Mouse (Mus musculus) frontal cortex, postnatal 14 days (tissue): ENCODE data around the gene Snapin.

ENCODE experiments used
- DNase-seq, 2 experiments: peaks; one replicate each; pipeline ENCODE4 v3.0.0; 2022; ENCODE audit warnings: low spot score in 2 of 2

Snapin gene

DNA sequence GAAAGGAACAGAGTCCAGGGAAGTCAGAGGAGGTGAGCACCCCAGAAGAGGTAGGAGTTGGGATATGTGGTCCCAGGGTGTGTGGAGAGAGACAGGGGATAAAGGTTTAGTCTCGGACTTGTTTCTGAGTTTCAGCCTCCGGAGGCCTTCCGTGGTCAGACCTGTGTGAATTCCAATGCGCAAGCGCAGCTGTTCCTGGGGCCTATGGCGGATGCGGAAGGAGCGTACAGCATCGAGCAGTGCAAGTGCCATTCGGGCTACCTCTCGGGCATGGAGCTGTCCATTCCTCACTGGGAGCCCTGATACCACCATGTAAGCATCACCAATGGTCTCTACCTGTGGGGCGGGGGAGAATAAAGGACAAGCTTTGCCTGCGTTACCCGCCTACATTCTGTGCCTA, 35.9 kb downstream of the Snapin start:
- DNase-seq, result no peak

DNA sequence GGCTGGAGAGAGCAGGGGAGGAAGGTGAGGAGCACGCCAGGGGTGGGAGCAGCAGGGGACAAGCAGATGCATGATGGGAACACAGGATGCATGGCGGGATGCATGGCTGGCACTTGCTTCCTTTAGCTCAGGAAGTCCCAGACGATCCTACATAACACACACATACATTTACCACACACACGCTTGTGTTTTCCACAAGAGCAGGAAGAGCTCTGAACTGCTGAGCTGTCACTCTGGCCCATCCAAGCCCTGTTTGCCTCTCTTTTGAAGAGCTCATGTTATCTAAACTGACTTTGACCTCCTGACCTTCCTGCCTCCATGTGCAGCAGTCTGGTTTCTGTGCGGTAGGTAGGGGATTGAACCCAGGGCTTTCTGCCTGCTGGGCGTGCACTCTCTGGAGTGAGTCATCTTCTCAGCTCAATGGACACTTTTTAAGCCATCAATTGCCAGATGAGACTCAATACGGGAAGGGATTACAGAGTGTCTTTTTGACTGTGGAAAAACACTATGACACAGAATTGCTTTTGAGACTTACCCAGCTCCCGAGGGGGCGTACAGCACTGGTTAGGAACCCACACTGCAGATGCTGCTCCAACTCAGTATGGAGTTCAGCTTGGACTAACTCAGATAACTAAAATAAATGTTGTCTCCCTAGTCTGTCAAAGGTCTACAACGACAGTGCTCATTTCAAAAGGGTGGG, 39.3 kb downstream of the Snapin start:
- no peak for DNase-seq

DNA sequence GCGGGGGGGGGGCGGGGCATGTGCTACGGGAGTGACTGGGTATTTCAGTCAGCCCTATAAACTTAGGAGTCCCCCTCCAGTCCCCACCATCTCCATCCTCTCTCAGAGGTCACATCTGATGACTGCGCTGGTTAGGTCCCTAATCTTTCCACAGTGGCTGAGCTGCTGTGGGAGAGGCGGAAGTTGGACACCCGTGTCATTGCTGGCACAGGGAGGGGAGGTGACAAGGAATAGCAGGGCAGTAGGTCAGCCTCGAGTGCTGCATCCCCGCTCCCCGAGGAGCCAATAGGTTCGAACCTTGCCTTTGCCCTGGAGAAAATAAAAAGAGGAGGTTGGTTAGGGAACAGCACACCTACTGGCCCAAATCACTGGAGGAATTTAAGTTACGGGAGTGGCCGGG, 40.0 kb downstream of the Snapin start:
- no peak for DNase-seq

DNA sequence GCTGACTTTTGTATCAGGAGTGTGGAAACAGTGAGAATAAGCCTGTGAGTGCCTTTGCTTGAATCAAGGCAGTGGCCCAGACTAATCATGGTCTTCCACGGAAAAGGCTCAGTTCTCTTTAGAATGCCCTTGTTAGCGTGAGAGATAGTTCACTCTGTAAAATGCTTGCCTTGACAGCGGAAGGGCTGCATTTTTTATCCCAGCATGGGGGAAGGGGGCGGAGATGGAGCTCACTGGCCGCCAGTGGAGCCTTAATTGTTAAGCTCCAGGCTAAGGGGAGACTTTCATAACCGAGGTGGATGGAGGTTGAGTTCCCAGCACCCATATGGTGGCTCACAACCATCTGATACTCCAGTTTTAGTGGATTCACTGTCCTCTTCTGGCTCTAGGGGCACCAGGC, 42.2 kb downstream of the Snapin start:
- no peak for DNase-seq

DNA sequence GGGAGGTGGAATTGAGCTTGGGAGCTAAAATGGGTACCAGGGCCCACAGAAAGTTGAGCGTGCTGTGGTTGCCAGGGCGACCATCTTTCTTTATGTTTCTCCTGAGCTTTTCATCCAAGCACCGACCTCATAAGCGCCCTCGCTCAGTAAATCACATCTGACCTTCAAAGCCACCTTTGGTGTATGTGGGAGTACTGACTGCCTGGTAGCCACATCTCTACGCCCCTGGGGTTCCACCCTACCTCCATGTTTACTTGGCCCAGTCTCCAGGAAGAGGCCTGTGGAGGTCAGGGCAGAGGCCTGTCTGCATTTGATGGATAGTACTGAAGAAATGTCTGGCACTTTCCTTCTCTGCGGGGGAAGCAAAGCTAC, 43.7 kb downstream of the Snapin start:
- DNase-seq, result peak in 1 of 2 experiments; percentile 16

DNA sequence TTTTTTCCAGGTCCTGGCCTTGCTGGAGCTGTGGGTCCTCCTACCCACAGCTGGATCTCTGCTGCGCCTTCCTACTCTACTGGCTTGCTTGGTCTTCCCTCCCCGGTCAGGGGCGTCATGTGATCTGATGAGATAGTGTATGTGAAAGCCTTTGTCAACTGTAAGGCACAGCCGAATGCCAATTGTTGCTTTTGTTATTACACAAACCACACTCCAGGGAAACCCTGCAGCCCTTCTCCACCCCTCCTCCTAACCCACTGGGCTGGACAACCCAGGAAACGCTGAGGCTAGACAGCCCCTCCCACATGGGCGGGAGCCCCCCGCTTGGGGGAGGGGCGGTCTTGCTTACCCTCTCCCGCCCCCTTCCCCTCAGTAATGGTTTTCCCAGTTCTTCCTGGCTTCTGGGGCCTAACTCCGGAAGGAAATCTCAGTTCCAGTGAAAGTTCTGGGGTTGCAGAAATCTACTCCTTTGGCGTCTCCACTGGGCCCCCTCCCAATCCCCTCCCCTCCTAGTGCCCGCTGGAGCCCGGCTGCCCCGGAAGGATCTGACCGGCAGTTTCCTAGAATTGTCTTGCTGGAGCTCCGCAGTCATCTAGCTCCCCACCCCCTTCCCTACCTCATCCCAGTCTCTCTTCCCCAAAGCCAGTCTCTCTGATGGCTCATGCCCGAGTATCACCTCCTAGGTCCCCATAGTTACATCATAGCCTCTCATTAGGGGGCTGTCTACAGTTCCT, 44.3 kb downstream of the Snapin start:
- DNase-seq, result peak; percentile 54 to 66

DNA sequence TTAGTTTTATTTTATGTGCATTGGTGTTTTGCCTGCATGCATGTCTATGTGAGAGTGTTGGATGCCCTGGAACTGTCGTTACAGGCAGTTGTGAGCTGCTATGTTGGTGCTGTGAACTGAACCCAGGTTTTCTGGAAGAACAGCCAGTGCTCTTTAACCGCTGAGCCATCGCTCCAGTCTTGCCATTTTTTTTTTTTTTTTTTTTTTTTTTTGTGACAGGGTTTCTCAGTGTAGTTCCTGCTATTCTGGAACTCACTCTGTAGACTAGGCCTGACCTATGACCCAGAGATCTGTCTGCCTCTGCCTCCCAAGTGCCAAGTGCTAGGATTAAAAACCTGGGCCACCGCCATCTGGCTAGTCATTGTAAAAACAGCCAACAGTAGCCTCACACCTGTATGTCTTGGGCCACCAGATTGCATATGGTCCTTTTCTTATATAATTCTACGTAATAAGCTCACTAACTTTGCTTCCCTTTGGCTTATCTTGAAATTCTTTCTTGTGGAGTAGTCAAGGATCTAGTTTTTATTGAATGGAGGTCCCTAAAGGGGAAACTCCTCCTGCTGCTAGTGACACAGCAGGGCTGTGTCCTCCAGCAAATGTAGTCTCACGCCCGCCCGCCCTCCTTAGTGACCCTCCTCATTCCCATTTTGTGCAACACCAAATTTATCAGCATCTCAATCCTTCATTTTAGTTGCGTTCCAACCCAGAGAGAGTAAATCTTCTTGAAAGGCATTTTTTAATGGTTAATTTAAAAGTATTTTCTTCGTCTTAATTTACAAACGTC, 45.2 kb downstream of the Snapin start:
- no peak for DNase-seq

DNA sequence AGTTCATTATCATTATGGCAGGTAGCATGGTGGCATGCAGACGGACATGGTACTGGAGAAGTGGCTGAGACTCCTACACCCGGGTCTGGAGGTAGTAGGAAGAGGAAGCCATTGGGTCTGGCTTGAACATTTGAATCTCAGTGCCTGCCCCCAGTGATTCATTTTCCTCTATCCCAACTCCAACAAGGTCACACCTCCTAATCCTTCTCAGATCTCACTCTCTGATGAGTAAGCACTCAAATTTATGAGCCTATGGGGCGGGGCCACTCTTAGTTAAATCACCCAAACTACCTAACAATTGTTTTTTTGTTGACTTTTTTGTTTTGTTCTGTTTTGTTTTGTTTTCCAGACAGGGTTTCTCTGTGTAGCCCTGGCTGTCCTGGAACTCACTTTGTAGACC, 46.9 kb downstream of the Snapin start:
- no peak for DNase-seq

DNA sequence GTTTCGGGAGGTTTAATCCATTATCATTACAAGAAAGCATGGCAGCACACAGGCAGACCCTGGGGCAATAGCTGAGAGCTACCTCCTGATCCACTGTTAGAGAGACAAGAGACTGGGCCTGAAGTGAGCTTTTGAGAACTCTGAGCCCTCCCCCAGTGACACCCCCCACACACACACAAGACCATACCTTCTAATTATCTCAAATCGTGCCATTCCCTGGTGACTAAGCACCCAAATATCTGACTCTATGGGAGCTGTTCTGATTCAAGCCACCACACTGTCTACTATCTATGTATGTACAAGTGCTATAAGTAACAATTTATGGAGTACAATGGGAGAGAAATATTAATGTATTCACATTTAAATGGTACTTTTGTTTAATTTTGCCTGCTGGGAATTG, 50.1 kb downstream of the Snapin start:
- DNase-seq, result no peak
